Mouse (Mus musculus): ENCODE measurements at regions not wholly inside any gene's neighbourhood (a gene's known extent, or its start where the extent isn't known, plus 50 kb on each side); places are given as distances from the start of the nearest gene placed in this dataset.

GRCm38 (mm10) chr2:9402281-9402680, 478.8 kb upstream of the 4930412O13Rik start:
- no peak for TF ChIP-seq GATA4 (IDR thresholded peaks at IDR 0.05; ENCODE audit: insufficient replicate concordance, low read length)

- TF ChIP-seq GATA4 (IDR thresholded peaks at IDR 0.05; ENCODE audit: insufficient replicate concordance, low read length): no peak
Observed at GRCm38 (mm10) chr2:9409075-9409474, 472.0 kb upstream of the 4930412O13Rik start.

- TF ChIP-seq GATA4 (IDR thresholded peaks at IDR 0.05; ENCODE audit: insufficient replicate concordance, low read length): no peak
Observed at GRCm38 (mm10) chr2:9422686-9423085, 458.4 kb upstream of the 4930412O13Rik start.

- TF ChIP-seq GATA4 (IDR thresholded peaks at IDR 0.05; ENCODE audit: insufficient replicate concordance, low read length): no peak
Observed at GRCm38 (mm10) chr2:9423534-9423933, 457.5 kb upstream of the 4930412O13Rik start.

GRCm38 (mm10) chr2:9433110-9433940, 447.7 kb upstream of the 4930412O13Rik start:
- no peak for TF ChIP-seq GATA4 (IDR thresholded peaks at IDR 0.05; ENCODE audit: insufficient replicate concordance, low read length)

GRCm38 (mm10) chr2:9435155-9435872, 445.7 kb upstream of the 4930412O13Rik start:
- TF ChIP-seq GATA4 (IDR thresholded peaks at IDR 0.05; ENCODE audit: insufficient replicate concordance, low read length): no peak

- no peak for TF ChIP-seq GATA4 (IDR thresholded peaks at IDR 0.05; ENCODE audit: insufficient replicate concordance, low read length)
Observed at GRCm38 (mm10) chr2:9443103-9443502, 437.9 kb upstream of the 4930412O13Rik start.

- no peak for TF ChIP-seq GATA4 (IDR thresholded peaks at IDR 0.05; ENCODE audit: insufficient replicate concordance, low read length)
Observed at GRCm38 (mm10) chr2:9445826-9446225, 435.2 kb upstream of the 4930412O13Rik start.

GRCm38 (mm10) chr2:9464413-9464812, 416.6 kb upstream of the 4930412O13Rik start:
- TF ChIP-seq GATA4 (IDR thresholded peaks at IDR 0.05; ENCODE audit: insufficient replicate concordance, low read length): no peak

GRCm38 (mm10) chr2:9464818-9465217, 416.2 kb upstream of the 4930412O13Rik start:
- TF ChIP-seq GATA4 (IDR thresholded peaks at IDR 0.05; ENCODE audit: insufficient replicate concordance, low read length): no peak

- TF ChIP-seq GATA4 (IDR thresholded peaks at IDR 0.05; ENCODE audit: insufficient replicate concordance, low read length): no peak
Observed at GRCm38 (mm10) chr2:9467573-9467972, 413.5 kb upstream of the 4930412O13Rik start.

- no peak for TF ChIP-seq GATA4 (IDR thresholded peaks at IDR 0.05; ENCODE audit: insufficient replicate concordance, low read length)
Observed at GRCm38 (mm10) chr2:9468651-9469050, 412.4 kb upstream of the 4930412O13Rik start.

- no peak for TF ChIP-seq GATA4 (IDR thresholded peaks at IDR 0.05; ENCODE audit: insufficient replicate concordance, low read length)
Observed at GRCm38 (mm10) chr2:9481678-9482345, 399.2 kb upstream of the 4930412O13Rik start.

- no peak for TF ChIP-seq GATA4 (IDR thresholded peaks at IDR 0.05; ENCODE audit: insufficient replicate concordance, low read length)
Observed at GRCm38 (mm10) chr2:9487381-9487914, 393.6 kb upstream of the 4930412O13Rik start.

- no peak for TF ChIP-seq GATA4 (IDR thresholded peaks at IDR 0.05; ENCODE audit: insufficient replicate concordance, low read length)
Observed at GRCm38 (mm10) chr2:9493606-9494145, 387.4 kb upstream of the 4930412O13Rik start.

Measured in liver, adult (tissue).